Mouse (Mus musculus) forebrain, embryonic 13.5 days (tissue): Measurements from ENCODE around the gene Tmub2. TPM values are rescaled to one million over a fixed set of nuclear protein-coding genes. Genes with fewer than 3 reads are reported as not detected.

Experiments used
- ATAC-seq: fragments of 200-750 bp; cut with Nextera tagmentation; 2 replicates; pipeline ENCODE4 v1.8.0; 2017
- H3K27ac ChIP-seq: fragments of 300-500 bp; sonication (generic); 2 replicates; pipeline ENCODE4 v1.5.1; 2015; ENCODE audit warnings: inconsistent platforms, mild to moderate bottlenecking, moderate library complexity
- H3K27me3 ChIP-seq: fragments of 300-500 bp; sonication (generic); 2 replicates; pipeline ENCODE4 v1.6.1; 2015; ENCODE audit warnings: mild to moderate bottlenecking, inconsistent platforms
- H3K36me3 ChIP-seq: fragments of 300-500 bp; sonication (generic); 2 replicates; pipeline ENCODE4 v1.6.1; 2015; ENCODE audit warnings: mild to moderate bottlenecking, inconsistent platforms; ENCODE audit not compliant: poor library complexity, severe bottlenecking
- H3K4me1 ChIP-seq: fragments of 300-500 bp; sonication (generic); 2 replicates; pipeline ENCODE4 v1.6.1; 2015; ENCODE audit warnings: inconsistent platforms
- H3K4me2 ChIP-seq: fragments of 300-500 bp; sonication (generic); 2 replicates; pipeline ENCODE4 v1.6.1; 2015; ENCODE audit warnings: inconsistent platforms, mild to moderate bottlenecking, moderate library complexity
- H3K4me3 ChIP-seq: fragments of 300-500 bp; sonication (generic); 2 replicates; pipeline ENCODE4 v1.5.1; 2015; ENCODE audit warnings: mild to moderate bottlenecking, inconsistent platforms
- H3K9ac ChIP-seq: fragments of 300-500 bp; sonication (generic); 2 replicates; pipeline ENCODE4 v1.6.1; 2015; ENCODE audit warnings: mild to moderate bottlenecking, inconsistent platforms
- H3K9me3 ChIP-seq: fragments of 300-500 bp; sonication (generic); replicated peaks from 2 replicates; pipeline ENCODE4 v1.6.1; 2016; ENCODE audit warnings: inconsistent platforms
- WGBS: fragments of 180-500 bp; shearing (Covaris S2); methylation state at CpG from one replicate; pipeline ENCODE4 v1.1.7; 2015; 5-methylcytosine and 5-hydroxymethylcytosine counted together
- polyA plus RNA-seq: library from polyadenylated mRNA; unstranded; fragments of >200 nt; fragmentation: Nextera tagmentation; extraction: Ambion mirVana; gene quantifications from 2 replicates; pipeline ENCODE4 v1.2.1, GENCODE M21; 2015

Tmub2 gene
- polyA plus RNA-seq: 63.2 and 69.6 TPM in 2 replicates

DNA sequence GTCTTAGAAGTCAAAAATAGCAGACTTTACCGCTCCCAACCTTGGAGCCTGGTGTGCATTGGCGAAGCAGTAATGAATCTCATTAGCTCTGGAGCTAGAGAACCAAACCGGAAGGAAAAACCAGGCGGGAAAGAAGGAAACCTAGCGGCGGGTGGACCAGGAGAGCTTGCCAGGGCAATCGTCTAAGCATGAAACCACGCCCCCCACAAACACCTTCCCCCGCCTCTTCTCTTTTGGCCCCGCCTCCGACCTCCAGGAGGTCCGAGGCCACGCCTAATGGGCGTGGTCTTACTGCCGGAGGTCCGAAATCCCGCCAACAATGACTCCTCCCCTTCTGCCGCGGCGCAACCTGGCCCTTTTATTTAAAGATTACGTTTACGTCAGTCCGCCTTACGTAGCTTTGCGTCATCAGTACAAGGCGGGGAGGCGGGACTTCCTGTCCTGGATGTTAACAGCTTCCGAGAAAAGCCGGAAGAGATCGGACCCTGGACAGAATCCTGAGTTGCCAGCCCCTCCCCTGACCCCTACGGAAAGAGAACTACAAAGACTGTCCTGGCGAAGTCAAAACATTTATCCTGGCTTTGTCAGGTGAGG lies at the start of gene Tmub2:
Gene Tmub2, plus strand, starts transcription at position 431 of the 594 bp plus-strand sequence.
- Histone ChIP-seq H3K9me3 (no peaks in the 10 kb centered on the region), H3K27me3 (no peaks in the 10 kb centered on the region), H3K27ac (peak within 1 kb of the TSS; percentile 62), H3K4me2 (peak within 1 kb of the TSS; percentile 86), H3K9ac (peak within 1 kb of the TSS; percentile 83), H3K4me1 (peaks cover 17% of the 10 kb centered on the region), H3K4me3 (peak within 1 kb of the TSS; percentile 73), H3K36me3 (peaks cover 22% of the 10 kb centered on the region)
- peak; percentile 91 for ATAC-seq
- WGBS: under 1% methylated on average over 32 of the region's 32 CpGs

DNA sequence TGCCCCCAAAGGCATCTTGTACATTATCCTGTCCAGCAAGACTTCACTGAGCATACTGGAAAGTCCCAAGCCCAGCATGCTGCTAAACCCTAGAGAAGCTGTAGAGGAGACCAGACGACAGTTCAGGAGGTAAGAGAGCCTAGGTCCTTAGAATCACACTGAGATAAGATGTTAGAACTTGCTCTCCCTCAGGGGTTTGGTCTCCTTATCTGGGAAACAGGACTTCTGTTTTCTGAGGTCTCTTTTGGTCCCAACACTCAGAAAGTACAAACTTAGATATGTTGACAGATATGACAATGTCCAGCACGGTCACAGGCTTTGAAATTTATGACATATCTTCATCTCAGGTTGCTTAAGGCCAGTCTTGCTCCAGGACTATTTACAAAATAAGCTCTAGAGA lies 48.7 kb upstream of the Tmub2 start:
- no peak for ATAC-seq
- Histone ChIP-seq H3K36me3 (no peaks in the 10 kb centered on the region), H3K4me1 (no peaks in the 10 kb centered on the region), H3K27ac (no peak overlapping the region), H3K9me3 (no peaks in the 10 kb centered on the region), H3K27me3 (no peaks in the 10 kb centered on the region), H3K4me3 (no peak overlapping the region), H3K9ac (no peak overlapping the region), H3K4me2 (no peak overlapping the region)
- WGBS: 84% methylated on average over 2 of the region's 2 CpGs

DNA sequence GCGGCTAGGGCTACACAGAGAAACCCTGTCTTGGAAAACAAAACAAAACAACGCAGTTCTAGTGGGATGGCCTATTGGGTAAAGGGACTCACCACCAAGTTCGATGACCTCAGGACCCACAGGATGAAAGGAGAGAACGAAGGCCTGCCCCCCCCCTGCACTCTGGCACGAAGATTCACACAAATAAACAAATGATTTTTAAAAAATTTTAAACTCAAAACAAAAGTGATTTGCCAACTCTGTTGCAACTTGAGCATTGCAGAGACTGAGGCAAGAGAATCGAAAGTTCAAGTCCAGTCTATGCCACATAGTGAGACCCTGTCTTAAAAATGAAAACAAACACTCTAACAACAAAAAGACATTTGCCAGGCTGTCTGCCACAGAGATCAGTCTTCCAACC lies 44.1 kb upstream of the Tmub2 start:
- H3K27me3 ChIP-seq: no peaks in the 10 kb centered on the region
- H3K4me2 ChIP-seq: no peak overlapping the region
- WGBS: 83% methylated on average over 6 of the region's 6 CpGs
- ATAC-seq: no peak
- H3K27ac ChIP-seq: no peak overlapping the region
- H3K4me1 ChIP-seq: peaks cover 13% of the 10 kb centered on the region
- no peak overlapping the region for H3K9ac ChIP-seq
- H3K9me3 ChIP-seq: no peaks in the 10 kb centered on the region
- H3K4me3 ChIP-seq: no peak overlapping the region
- H3K36me3 ChIP-seq: no peaks in the 10 kb centered on the region

DNA sequence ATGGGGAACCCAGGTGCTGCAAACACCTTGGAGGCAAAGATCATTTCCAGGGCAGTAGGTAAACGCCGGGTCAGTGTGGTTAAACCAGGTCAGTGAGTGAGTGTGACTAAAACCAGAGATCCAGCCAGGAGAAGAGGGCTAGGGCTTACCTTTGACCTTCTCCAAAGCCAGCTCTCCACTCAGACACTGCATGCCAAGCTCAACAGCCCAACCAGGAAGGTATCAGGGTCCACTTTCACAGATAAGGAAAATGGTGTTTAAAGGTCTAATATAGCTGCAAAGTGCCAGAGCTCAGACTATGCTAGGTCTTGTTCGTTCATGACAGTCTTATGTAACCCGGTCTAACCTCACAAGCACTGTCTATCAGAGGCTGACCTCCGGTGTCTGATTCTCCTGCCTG lies 43.5 kb upstream of the Tmub2 start:
- H3K4me1 ChIP-seq: peaks cover 17% of the 10 kb centered on the region
- no peaks in the 10 kb centered on the region for H3K9me3 ChIP-seq
- no peak for ATAC-seq
- no peak overlapping the region for H3K4me3 ChIP-seq
- no peak overlapping the region for H3K27ac ChIP-seq
- no peaks in the 10 kb centered on the region for H3K36me3 ChIP-seq
- H3K9ac ChIP-seq: no peak overlapping the region
- WGBS: 91% methylated on average over 5 of the region's 5 CpGs
- no peaks in the 10 kb centered on the region for H3K27me3 ChIP-seq
- H3K4me2 ChIP-seq: no peak overlapping the region

DNA sequence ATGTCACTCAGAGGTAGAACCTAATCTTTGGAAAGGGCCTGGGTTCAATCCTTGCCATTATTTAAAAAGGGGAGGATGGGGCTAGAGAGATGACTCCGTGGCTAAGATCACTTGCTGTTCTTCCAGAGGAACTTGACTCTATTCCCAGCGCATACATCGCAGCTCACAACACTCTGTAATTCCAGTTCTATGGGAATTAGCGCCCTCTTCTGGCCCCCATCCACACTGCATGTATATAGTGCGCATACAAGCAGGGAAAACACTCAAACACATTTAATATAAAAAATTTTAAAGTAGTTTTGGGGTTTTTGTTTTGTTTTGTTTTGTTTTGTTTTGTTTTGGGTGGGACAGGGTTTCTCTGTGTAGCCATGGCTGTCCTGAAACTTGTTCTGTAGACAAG lies 42.9 kb upstream of the Tmub2 start:
- Histone ChIP-seq H3K9ac (no peak overlapping the region), H3K27me3 (no peaks in the 10 kb centered on the region), H3K27ac (no peak overlapping the region), H3K9me3 (no peaks in the 10 kb centered on the region), H3K36me3 (no peaks in the 10 kb centered on the region), H3K4me3 (no peak overlapping the region), H3K4me1 (peaks cover 17% of the 10 kb centered on the region), H3K4me2 (no peak overlapping the region)
- 56% methylated on average over 5 of the region's 5 CpGs for WGBS
- no peak for ATAC-seq

DNA sequence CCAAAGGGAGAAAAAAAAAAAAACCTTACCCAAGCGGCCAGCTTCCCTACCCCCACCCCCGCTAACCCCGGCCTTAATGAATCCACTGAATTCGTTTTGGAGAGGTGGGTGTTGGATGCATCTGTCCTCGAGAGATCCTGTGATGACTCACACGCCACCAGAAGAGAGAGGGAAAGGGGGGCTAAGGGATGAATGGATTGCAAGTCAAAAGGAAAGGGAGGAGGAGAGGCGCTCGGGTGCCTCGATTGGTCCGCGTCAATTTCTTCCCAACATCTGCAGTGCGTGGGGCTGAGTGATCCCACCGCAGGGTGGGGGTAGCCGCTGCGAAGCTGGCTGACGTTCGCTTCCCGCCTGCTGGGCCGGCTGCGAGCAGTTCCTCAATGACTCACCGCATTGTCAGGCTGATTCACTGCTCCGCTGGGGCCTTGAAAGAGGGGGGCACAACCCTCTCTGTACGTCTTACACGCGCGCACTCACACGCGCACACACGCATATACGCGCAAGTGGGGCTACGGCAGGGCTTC lies 39.7 kb upstream of the Tmub2 start:
- H3K9ac ChIP-seq: peak overlapping the region; percentile 67
- H3K4me3 ChIP-seq: peak overlapping the region; percentile 39
- peaks cover 32% of the 10 kb centered on the region for H3K4me1 ChIP-seq
- H3K36me3 ChIP-seq: no peaks in the 10 kb centered on the region
- ATAC-seq: peak; percentile 72
- H3K9me3 ChIP-seq: no peaks in the 10 kb centered on the region
- peak overlapping the region; percentile 67 for H3K27ac ChIP-seq
- H3K4me2 ChIP-seq: peak overlapping the region; percentile 75
- WGBS: 1% methylated on average over 32 of the region's 32 CpGs
- H3K27me3 ChIP-seq: no peaks in the 10 kb centered on the region

DNA sequence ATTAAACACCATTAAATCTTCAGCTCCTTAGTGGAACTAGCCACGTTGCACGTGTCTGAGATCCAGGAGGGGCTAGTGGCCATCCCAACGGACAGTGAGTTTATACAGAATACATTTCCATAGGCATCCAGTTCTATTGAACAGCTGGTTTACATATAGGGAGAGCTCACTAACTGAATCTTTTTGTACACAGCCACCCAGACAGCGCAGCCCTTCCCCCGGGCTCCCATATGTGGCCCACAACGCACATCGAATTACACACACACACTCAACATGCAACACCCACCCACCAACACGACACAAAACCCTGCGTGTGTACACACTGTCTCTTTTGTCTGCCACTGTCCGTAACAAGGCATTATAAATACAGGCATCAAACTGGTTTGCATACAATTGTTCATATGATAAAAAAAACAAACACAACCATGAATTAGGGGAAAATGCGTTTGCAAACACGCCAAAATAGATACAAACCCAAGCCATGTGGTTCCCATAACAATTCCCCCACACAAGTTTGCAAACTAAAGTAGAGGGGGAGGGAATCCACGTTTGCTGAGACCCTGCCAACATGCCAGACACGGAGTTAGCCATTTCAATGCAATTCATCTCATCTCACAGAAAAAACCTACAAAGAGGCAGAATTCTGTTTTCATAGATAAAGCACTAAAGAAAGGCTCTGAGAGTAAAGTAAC lies 39.0 kb upstream of the Tmub2 start:
- H3K4me3 ChIP-seq: peak overlapping the region; percentile 39
- peaks cover 32% of the 10 kb centered on the region for H3K4me1 ChIP-seq
- WGBS: 46% methylated on average over 14 of the region's 14 CpGs
- H3K27ac ChIP-seq: peak overlapping the region; percentile 67; the same call in 1 of the 2 replicates
- no peak for ATAC-seq
- peak overlapping the region; percentile 67 for H3K9ac ChIP-seq
- H3K4me2 ChIP-seq: peak overlapping the region; percentile 75
- no peaks in the 10 kb centered on the region for H3K9me3 ChIP-seq
- H3K36me3 ChIP-seq: no peaks in the 10 kb centered on the region
- no peaks in the 10 kb centered on the region for H3K27me3 ChIP-seq

DNA sequence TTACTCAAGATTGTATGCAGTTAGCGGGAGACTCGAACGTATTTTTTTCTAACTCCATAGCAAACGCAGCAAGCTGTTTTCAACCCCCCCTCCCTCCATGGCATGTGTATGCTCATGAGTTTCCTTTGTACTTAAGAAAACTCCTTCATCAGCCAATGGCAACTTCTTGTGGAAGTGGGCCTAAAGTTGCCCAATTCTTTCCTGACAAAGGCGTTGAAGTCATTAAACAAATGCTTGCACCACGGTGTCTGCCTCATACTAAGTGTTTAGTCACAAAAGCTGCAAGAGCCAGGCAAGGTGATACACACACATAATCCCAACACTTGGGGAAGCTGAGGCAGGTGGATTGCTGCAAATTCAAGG lies 38.5 kb upstream of the Tmub2 start:
- 0 out of 2 replicates have a peak, but pooled peaks cover 3% of the 10 kb centered on the region for H3K36me3 ChIP-seq
- no peak overlapping the region for H3K27ac ChIP-seq
- H3K9ac ChIP-seq: no peak overlapping the region
- no peak overlapping the region for H3K4me3 ChIP-seq
- no peaks in the 10 kb centered on the region for H3K9me3 ChIP-seq
- no peak for ATAC-seq
- WGBS: 74% methylated on average over 6 of the region's 6 CpGs
- H3K4me2 ChIP-seq: no peak overlapping the region
- H3K27me3 ChIP-seq: no peaks in the 10 kb centered on the region
- peaks cover 32% of the 10 kb centered on the region for H3K4me1 ChIP-seq

DNA sequence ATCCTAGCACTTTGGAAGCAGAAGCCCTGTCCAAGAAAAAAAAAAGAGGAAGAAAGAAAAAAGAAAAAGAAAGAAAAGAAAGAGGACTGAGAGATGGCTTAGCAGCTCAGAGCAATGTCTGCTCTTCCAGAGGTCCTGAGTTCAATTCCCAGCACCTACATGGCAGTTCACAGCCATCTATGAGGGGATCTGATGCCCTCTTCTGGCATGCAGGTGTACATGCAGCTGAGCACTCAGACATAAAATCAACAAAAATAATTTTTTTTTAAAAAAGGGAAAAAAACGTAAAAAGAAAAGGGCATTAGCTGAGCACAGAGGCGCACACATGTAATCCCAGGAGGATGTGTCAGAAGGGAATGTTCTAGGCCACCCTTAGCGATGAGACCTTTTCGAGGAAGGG lies 37.9 kb upstream of the Tmub2 start:
- Histone ChIP-seq H3K27ac (no peak overlapping the region), H3K4me1 (peaks cover 32% of the 10 kb centered on the region), H3K36me3 (peaks cover 7% of the 10 kb centered on the region; the same call in 1 of the 2 replicates), H3K9ac (no peak overlapping the region), H3K4me3 (no peak overlapping the region), H3K27me3 (no peaks in the 10 kb centered on the region), H3K4me2 (no peak overlapping the region), H3K9me3 (no peaks in the 10 kb centered on the region)
- ATAC-seq: no peak
- 88% methylated on average over 4 of the region's 4 CpGs for WGBS

DNA sequence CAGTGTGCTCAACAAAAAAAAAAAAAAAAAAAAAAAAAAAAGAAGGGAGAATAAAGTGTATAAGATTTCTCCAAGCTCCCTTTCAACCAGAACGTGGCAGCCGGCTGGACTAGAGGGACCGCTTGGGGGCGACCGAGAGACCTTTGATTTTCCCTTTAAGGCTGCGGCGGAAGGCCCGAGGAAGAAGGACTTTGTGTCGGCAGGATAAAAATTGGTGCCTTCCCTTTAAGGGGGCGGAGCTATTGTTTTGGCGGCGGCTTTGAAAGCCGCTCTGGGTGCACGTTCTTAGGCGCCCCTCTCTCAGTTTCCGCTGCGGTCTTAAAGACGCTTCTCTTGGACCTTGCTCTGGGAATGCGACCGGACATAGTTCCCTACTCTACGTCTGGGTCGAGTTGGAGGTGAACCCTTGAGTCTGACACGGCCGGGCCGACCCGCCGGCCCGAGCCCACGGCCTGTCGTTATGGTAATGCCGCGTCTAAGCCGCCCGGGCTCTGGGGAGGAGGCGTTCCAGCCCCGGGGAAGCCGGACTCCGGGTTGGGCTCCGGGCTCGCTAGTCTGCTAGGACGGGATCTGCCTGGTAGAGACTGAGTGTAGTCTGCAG lies 36.0 kb upstream of the Tmub2 start, which contains the start of gene BC030867:
Gene BC030867, plus strand, starts transcription at position 253 of the 601 bp plus-strand sequence.
- Histone ChIP-seq H3K4me3 (peak within 1 kb of the TSS; percentile 67), H3K4me1 (peaks cover 32% of the 10 kb centered on the region), H3K9ac (peak within 1 kb of the TSS; percentile 76), H3K4me2 (peak within 1 kb of the TSS; percentile 87), H3K36me3 (peaks cover 11% of the 10 kb centered on the region; the same call in 1 of the 2 replicates), H3K27ac (no peak within 1 kb of the TSS), H3K9me3 (no peaks in the 10 kb centered on the region), H3K27me3 (no peaks in the 10 kb centered on the region)
- under 1% methylated on average over 41 of the region's 41 CpGs for WGBS
- ATAC-seq: peak; percentile 65

DNA sequence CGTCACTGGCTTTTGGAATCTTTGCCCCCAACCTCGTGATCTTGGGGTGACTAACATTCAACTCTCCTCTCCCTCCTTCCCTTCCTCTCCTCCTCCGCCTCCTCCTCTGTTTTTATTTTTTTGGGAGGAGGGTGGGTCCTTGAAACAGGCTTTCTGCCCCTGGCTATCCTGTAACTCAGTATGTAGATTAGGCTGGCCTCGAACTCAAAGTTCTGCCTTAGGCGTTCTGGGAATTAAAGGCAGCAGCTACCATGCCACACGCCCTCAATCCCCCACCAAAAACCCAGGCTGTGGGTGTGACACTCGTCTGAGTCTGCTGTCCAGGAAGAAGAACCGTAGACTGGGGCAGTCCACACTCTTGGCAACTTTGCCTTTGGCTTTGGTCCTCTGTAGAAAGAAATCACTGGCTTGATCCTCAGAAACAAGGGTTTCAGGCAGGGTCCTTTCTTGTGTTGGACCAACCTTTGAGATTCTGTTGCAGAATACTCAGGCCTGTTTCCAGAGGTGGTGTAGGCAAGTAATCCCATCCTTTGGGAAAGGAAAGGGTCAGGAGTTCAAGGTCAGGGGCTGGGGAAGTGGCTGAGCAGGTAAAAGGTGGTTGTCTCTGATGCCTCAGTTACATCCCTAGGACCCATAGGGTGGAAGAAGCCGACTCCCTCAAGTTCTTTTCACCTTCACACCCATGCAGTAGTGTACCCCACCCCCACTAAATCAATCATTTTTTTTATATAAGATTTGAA lies 35.2 kb upstream of the Tmub2 start:
- no peaks in the 10 kb centered on the region for H3K9me3 ChIP-seq
- no peaks in the 10 kb centered on the region for H3K27me3 ChIP-seq
- peak overlapping the region; percentile 67 for H3K4me3 ChIP-seq
- ATAC-seq: no peak
- H3K36me3 ChIP-seq: peaks cover 11% of the 10 kb centered on the region; the same call in 1 of the 2 replicates
- peaks cover 30% of the 10 kb centered on the region for H3K4me1 ChIP-seq
- no peak overlapping the region for H3K27ac ChIP-seq
- H3K4me2 ChIP-seq: peak overlapping the region; percentile 87
- 14% methylated on average over 9 of the region's 9 CpGs for WGBS
- H3K9ac ChIP-seq: peak overlapping the region; percentile 76
